Mouse (Mus musculus) heart, adult 18-20 months (tissue): ENCODE data around the gene Olfr1126. TPM values are rescaled to one million over a fixed set of nuclear protein-coding genes. Genes with fewer than 3 reads are reported as not detected.
"Not testable (repeated sequence)": the region's sequence is repeated elsewhere in the genome, so short reads cannot be mapped to it uniquely, and the experiment has no call there.

ENCODE experiments used
- DNase-seq, 2 experiments: peaks; one replicate each; pipeline ENCODE4 v3.0.0; 2021 to 2022; ENCODE audit warnings: mixed read lengths in 1 of 2
- long read RNA-seq, 2 experiments: library from polyadenylated mRNA; stranded (forward); transcript quantifications; one replicate each; pipeline ENCODE4 v2.0.0; 2021
- total RNA-seq, 2 experiments: library from RNA; stranded (reverse); gene quantifications; 2 replicates each; pipeline ENCODE4 v1.2.3; 2021

The Olfr1126 gene
- total RNA-seq, result not detected
- long read RNA-seq, experiment 1, result 0 reads
- long read RNA-seq, experiment 2, result 0 reads

GRCm38 (mm10) chr2:87453662-87454061 is at the start of gene Olfr1126:
Olfr1126 (plus strand) TSS chr2:87453962.
- DNase-seq, result no peak

GRCm38 (mm10) chr2:87416335-87416734 is 37.4 kb upstream of the Olfr1126 start, which contains the start of gene Olfr1123:
Olfr1123 (plus strand) TSS chr2:87416635.
- DNase-seq, result no peak

- DNase-seq, result no peak
Measured at GRCm38 (mm10) chr2:87429975-87430374, 23.8 kb upstream of the Olfr1126 start, which contains the start of gene Olfr1124. Olfr1124 (plus strand) TSS chr2:87430275.

- no peak for DNase-seq
Measured at GRCm38 (mm10) chr2:87437731-87438130, 16.0 kb upstream of the Olfr1126 start.

GRCm38 (mm10) chr2:87461769-87462168 is 8.0 kb downstream of the Olfr1126 start:
- no peak for DNase-seq

GRCm38 (mm10) chr2:87480207-87480606 is 26.4 kb downstream of the Olfr1126 start:
- no peak for DNase-seq

- no peak for DNase-seq
Measured at GRCm38 (mm10) chr2:87481158-87481557, 27.4 kb downstream of the Olfr1126 start.

GRCm38 (mm10) chr2:87482276-87482675 is 28.5 kb downstream of the Olfr1126 start:
- no peak for DNase-seq

- DNase-seq, result not testable (repeated sequence)
Measured at GRCm38 (mm10) chr2:87496993-87497392, 43.2 kb downstream of the Olfr1126 start, which contains the start of gene Pramel7. Pramel7 (minus strand) TSS chr2:87497093.

- no peak for DNase-seq
Measured at GRCm38 (mm10) chr2:87506265-87506664, 52.5 kb downstream of the Olfr1126 start, which contains the start of gene Pramel6. Pramel6 (plus strand) TSS chr2:87506565.

Other genes with a start within 250 kb of the Olfr1126 start
- not detected for gene Olfr1113, start 245.0 kb upstream of the Olfr1126 start, total RNA-seq
- not detected for gene Olfr1115, start 205.9 kb upstream of the Olfr1126 start, total RNA-seq
- gene Olfr1116, start 186.4 kb upstream of the Olfr1126 start, total RNA-seq, result not detected
- gene Olfr1118, start 146.4 kb upstream of the Olfr1126 start, total RNA-seq, result not detected
- not detected for gene Olfr1120, start 99.1 kb upstream of the Olfr1126 start, total RNA-seq
- not detected for gene Olfr1121, start 84.1 kb upstream of the Olfr1126 start, total RNA-seq
- not detected for gene Olfr1122, start 68.1 kb upstream of the Olfr1126 start, total RNA-seq
- gene Olfr1123, start 37.3 kb upstream of the Olfr1126 start, total RNA-seq, result not detected
- gene Olfr1124, start 23.7 kb upstream of the Olfr1126 start, total RNA-seq, result not detected
- gene Pramel7, start 43.1 kb downstream of the Olfr1126 start, total RNA-seq, result not detected
- gene Pramel6, start 52.6 kb downstream of the Olfr1126 start, total RNA-seq, result not detected
- gene Olfr153, start 77.8 kb downstream of the Olfr1126 start, total RNA-seq, result not detected
- gene Olfr1128, start 91.6 kb downstream of the Olfr1126 start, total RNA-seq, result not detected
- not detected for gene Olfr1129, start 119.9 kb downstream of the Olfr1126 start, total RNA-seq
- not detected for gene Olfr1130, start 152.2 kb downstream of the Olfr1126 start, total RNA-seq
- not detected for gene Olfr1131, start 173.1 kb downstream of the Olfr1126 start, total RNA-seq
- not detected for gene Olfr1132, start 183.6 kb downstream of the Olfr1126 start, total RNA-seq
- gene Olfr1133, start 193.4 kb downstream of the Olfr1126 start, total RNA-seq, result not detected
- not detected for gene Olfr1134, start 204.5 kb downstream of the Olfr1126 start, total RNA-seq
- gene Olfr1135, start 219.7 kb downstream of the Olfr1126 start, total RNA-seq, result not detected
- not detected for gene Olfr1136, start 240.0 kb downstream of the Olfr1126 start, total RNA-seq